Mouse (Mus musculus) limb, embryonic 10.5 days (tissue): ENCODE data around the gene Cst7. TPM values are rescaled to one million over a fixed set of nuclear protein-coding genes. Genes with fewer than 3 reads are reported as not detected.
"Not testable (repeated sequence)": the region's sequence is repeated elsewhere in the genome, so short reads cannot be mapped to it uniquely, and the experiment has no call there.

Source experiments
- DNase-seq: peaks from one replicate; pipeline ENCODE4 v3.0.0-alpha.2; 2017; ENCODE audit warnings: low spot score
- H3K27ac ChIP-seq: fragments of 300-500 bp; sonication (generic); 2 replicates; pipeline ENCODE4 v1.5.1; 2016; ENCODE audit warnings: mild to moderate bottlenecking
- H3K27me3 ChIP-seq: fragments of 300-500 bp; sonication (generic); 2 replicates; pipeline ENCODE4 v1.6.1; 2016; ENCODE audit warnings: low read depth, mild to moderate bottlenecking; ENCODE audit not compliant: poor library complexity, severe bottlenecking
- H3K36me3 ChIP-seq: fragments of 300-500 bp; sonication (generic); 2 replicates; pipeline ENCODE4 v1.6.1; 2016; ENCODE audit warnings: mild to moderate bottlenecking, moderate library complexity
- H3K4me1 ChIP-seq: fragments of 300-500 bp; sonication (generic); 2 replicates; pipeline ENCODE4 v1.6.1; 2016
- H3K4me3 ChIP-seq: fragments of 300-500 bp; sonication (generic); 2 replicates; pipeline ENCODE4 v1.5.1; 2016; ENCODE audit warnings: mild to moderate bottlenecking, moderate library complexity
- H3K9me3 ChIP-seq: fragments of 300-500 bp; sonication (generic); replicated peaks from 2 replicates; pipeline ENCODE4 v1.6.1; 2016; ENCODE audit warnings: mild to moderate bottlenecking
- WGBS: fragments of 180-500 bp; shearing (Covaris S2); methylation state at CpG from one replicate; pipeline ENCODE4 v1.1.7; 2016; 5-methylcytosine and 5-hydroxymethylcytosine counted together
- polyA plus RNA-seq: library from polyadenylated mRNA; unstranded; fragments of >200 nt; fragmentation: Nextera tagmentation; extraction: Ambion mirVana; gene quantifications from 2 replicates; pipeline ENCODE4 v1.2.1, GENCODE M21; 2016

The Cst7 gene
- polyA plus RNA-seq: not detected in 2 replicates

GRCm38 (mm10) chr2:150569847-150570590 lies at the start of gene Cst7:
Cst7 (plus strand) TSS chr2:150570415.
- 81% methylated on average over 11 of the region's 11 CpGs for WGBS
- H3K9me3 ChIP-seq: no peaks in the 10 kb centered on the region
- no peaks in the 10 kb centered on the region for H3K36me3 ChIP-seq
- H3K27me3 ChIP-seq: no peaks in the 10 kb centered on the region
- no peak within 1 kb of the TSS for H3K27ac ChIP-seq
- H3K4me1 ChIP-seq: no peaks in the 10 kb centered on the region
- H3K4me3 ChIP-seq: no peak within 1 kb of the TSS
- no peak for DNase-seq

- peak; percentile 56 for DNase-seq
- Histone ChIP-seq H3K4me3 (peak overlapping the region; percentile 51), H3K27ac (no peak overlapping the region; the same call in 1 of the 2 replicates), H3K27me3 (peaks cover 36% of the 10 kb centered on the region), H3K9me3 (no peaks in the 10 kb centered on the region), H3K36me3 (no peaks in the 10 kb centered on the region), H3K4me1 (peaks cover 6% of the 10 kb centered on the region)
- WGBS: 2% methylated on average over 42 of the region's 42 CpGs
Measured at GRCm38 (mm10) chr2:150525703-150526207, 44.5 kb upstream of the Cst7 start.

GRCm38 (mm10) chr2:150549576-150549975 lies 20.6 kb upstream of the Cst7 start:
- not testable (repeated sequence) for H3K4me1 ChIP-seq, DNase-seq, H3K27me3 ChIP-seq, H3K27ac ChIP-seq, H3K9me3 ChIP-seq, H3K4me3 ChIP-seq, H3K36me3 ChIP-seq
- 80% methylated on average over 10 of the region's 10 CpGs for WGBS

GRCm38 (mm10) chr2:150558568-150558967 lies 11.6 kb upstream of the Cst7 start:
- 59% methylated on average over 3 of the region's 3 CpGs for WGBS
- Histone ChIP-seq H3K9me3 (no peaks in the 10 kb centered on the region), H3K36me3 (no peaks in the 10 kb centered on the region), H3K4me3 (no peak overlapping the region), H3K27me3 (no peaks in the 10 kb centered on the region), H3K4me1 (no peaks in the 10 kb centered on the region), H3K27ac (no peak overlapping the region)
- no peak for DNase-seq

- Histone ChIP-seq H3K4me1 (no peaks in the 10 kb centered on the region), H3K9me3 (no peaks in the 10 kb centered on the region), H3K27me3 (no peaks in the 10 kb centered on the region), H3K27ac (no peak overlapping the region), H3K36me3 (no peaks in the 10 kb centered on the region), H3K4me3 (no peak overlapping the region)
- no peak for DNase-seq
- 68% methylated on average over 2 of the region's 2 CpGs for WGBS
Measured at GRCm38 (mm10) chr2:150567051-150567450, 3.2 kb upstream of the Cst7 start.

GRCm38 (mm10) chr2:150570761-150571160 lies 546 bp downstream of the Cst7 start:
- H3K9me3 ChIP-seq: no peaks in the 10 kb centered on the region
- H3K4me3 ChIP-seq: no peak overlapping the region
- WGBS: 95% methylated on average over 2 of the region's 2 CpGs
- H3K36me3 ChIP-seq: no peaks in the 10 kb centered on the region
- no peak overlapping the region for H3K27ac ChIP-seq
- no peaks in the 10 kb centered on the region for H3K27me3 ChIP-seq
- DNase-seq: no peak
- no peaks in the 10 kb centered on the region for H3K4me1 ChIP-seq

- H3K36me3 ChIP-seq: no peaks in the 10 kb centered on the region
- H3K27ac ChIP-seq: no peak overlapping the region
- no peaks in the 10 kb centered on the region for H3K9me3 ChIP-seq
- H3K27me3 ChIP-seq: no peaks in the 10 kb centered on the region
- H3K4me3 ChIP-seq: no peak overlapping the region
- DNase-seq: no peak
- H3K4me1 ChIP-seq: no peaks in the 10 kb centered on the region
- 88% methylated on average over 3 of the region's 3 CpGs for WGBS
Measured at GRCm38 (mm10) chr2:150572463-150572862, 2.2 kb downstream of the Cst7 start.

GRCm38 (mm10) chr2:150576256-150576655 lies 6.0 kb downstream of the Cst7 start:
- Histone ChIP-seq H3K36me3 (no peaks in the 10 kb centered on the region), H3K4me3 (no peak overlapping the region), H3K27me3 (no peaks in the 10 kb centered on the region), H3K27ac (no peak overlapping the region), H3K9me3 (no peaks in the 10 kb centered on the region), H3K4me1 (no peaks in the 10 kb centered on the region)
- WGBS: 92% methylated on average over 1 of the region's 1 CpGs
- DNase-seq: peak; percentile 5

GRCm38 (mm10) chr2:150578603-150579002 lies 8.4 kb downstream of the Cst7 start:
- 86% methylated on average over 5 of the region's 5 CpGs for WGBS
- Histone ChIP-seq H3K4me1 (no peaks in the 10 kb centered on the region), H3K27ac (no peak overlapping the region), H3K36me3 (peaks cover 6% of the 10 kb centered on the region), H3K27me3 (no peaks in the 10 kb centered on the region), H3K4me3 (no peak overlapping the region), H3K9me3 (no peaks in the 10 kb centered on the region)
- DNase-seq: no peak

GRCm38 (mm10) chr2:150579628-150580027 lies 9.4 kb downstream of the Cst7 start:
- no peak overlapping the region for H3K27ac ChIP-seq
- no peak for DNase-seq
- no peaks in the 10 kb centered on the region for H3K9me3 ChIP-seq
- WGBS: 94% methylated on average over 1 of the region's 1 CpGs
- H3K4me3 ChIP-seq: no peak overlapping the region
- peaks cover 16% of the 10 kb centered on the region for H3K36me3 ChIP-seq
- no peaks in the 10 kb centered on the region for H3K27me3 ChIP-seq
- H3K4me1 ChIP-seq: no peaks in the 10 kb centered on the region

GRCm38 (mm10) chr2:150589076-150589475 lies 18.9 kb downstream of the Cst7 start:
- H3K4me3 ChIP-seq: no peak overlapping the region
- no peaks in the 10 kb centered on the region for H3K9me3 ChIP-seq
- WGBS: 79% methylated on average over 11 of the region's 11 CpGs
- peaks cover 59% of the 10 kb centered on the region for H3K36me3 ChIP-seq
- no peak for DNase-seq
- H3K27me3 ChIP-seq: no peaks in the 10 kb centered on the region
- no peak overlapping the region for H3K27ac ChIP-seq
- H3K4me1 ChIP-seq: no peaks in the 10 kb centered on the region

GRCm38 (mm10) chr2:150595411-150596190 lies 25.4 kb downstream of the Cst7 start:
- Histone ChIP-seq H3K4me3 (no peak overlapping the region), H3K4me1 (no peaks in the 10 kb centered on the region), H3K36me3 (peaks cover 19% of the 10 kb centered on the region; the same call in 1 of the 2 replicates), H3K27me3 (no peaks in the 10 kb centered on the region), H3K9me3 (no peaks in the 10 kb centered on the region), H3K27ac (no peak overlapping the region)
- WGBS: 87% methylated on average over 3 of the region's 3 CpGs
- DNase-seq: no peak

GRCm38 (mm10) chr2:150600263-150600662 lies 30.0 kb downstream of the Cst7 start:
- WGBS: 90% methylated on average over 2 of the region's 2 CpGs
- Histone ChIP-seq H3K9me3 (no peaks in the 10 kb centered on the region), H3K4me3 (no peak overlapping the region), H3K36me3 (peaks cover 8% of the 10 kb centered on the region; the same call in 1 of the 2 replicates), H3K27ac (no peak overlapping the region), H3K4me1 (no peaks in the 10 kb centered on the region), H3K27me3 (no peaks in the 10 kb centered on the region)
- DNase-seq: no peak
